Mouse (Mus musculus): ENCODE results near the gene Pdzd2.

GRCm38 (mm10) chr15:12362001-12362700 lies 377.6 kb downstream of the Pdzd2 start:
- TF ChIP-seq CTCF (IDR thresholded peaks at IDR 0.05; ENCODE audit: extremely low read depth, insufficient read depth, insufficient read length, insufficient replicate concordance) (no peak), POLR2A (IDR thresholded peaks at IDR 0.05; ENCODE audit: low read depth, low read length) (no peak)

Data from spleen, adult 2 months (tissue).